Mouse (Mus musculus): ENCODE results near the gene Bsg. TPM values are rescaled to one million over a fixed set of nuclear protein-coding genes. Genes with fewer than 3 reads are reported as not detected.

Bsg gene
- polyA plus RNA-seq, 1 experiment from 2014 or later = 551 TPM

- H3K36me3 ChIP-seq (ENCODE audit: control insufficient read depth, insufficient read depth, low read length) = peaks cover 15% of the 10 kb centered on the region; the same call in 1 of the 2 replicates
- ATAC-seq (replicated peaks; ENCODE audit: low FRiP score) = peak; percentile 37; the same call in 1 of the 2 replicates
Measured at GRCm38 (mm10) chr10:79712499-79713126, 8.3 kb downstream of the Bsg start.

GRCm38 (mm10) chr10:79713163-79713562, 8.9 kb downstream of the Bsg start:
- Histone ChIP-seq H3K27me3 (ENCODE audit: control insufficient read depth, insufficient read depth, low read length) (peaks cover 33% of the 10 kb centered on the region), H3K4me2 (ENCODE audit: low read depth, low read length, severe bottlenecking) (no peak overlapping the region), H3K4me1 (replicated peaks; ENCODE audit: control insufficient read depth, insufficient read depth, low read length) (peaks cover 8% of the 10 kb centered on the region; the same call in 1 of the 2 replicates), H3K36me3 (ENCODE audit: control insufficient read depth, insufficient read depth, low read length) (peaks cover 15% of the 10 kb centered on the region; the same call in 1 of the 2 replicates), H3K4me3 (ENCODE audit: low read depth, low read length) (no peak overlapping the region), H3K27ac (ENCODE audit: low read depth, low read length) (no peak overlapping the region), H3K9ac (ENCODE audit: low read length) (no peak overlapping the region), H3K9me3 (ENCODE audit: control insufficient read depth, low read length) (no peaks in the 10 kb centered on the region)
- 20% methylated on average over 1 of the region's 1 CpGs for WGBS
- ATAC-seq (replicated peaks; ENCODE audit: low FRiP score) (no peak), DNase-seq (ENCODE audit: low spot score) (no peak)

More at GRCm38 (mm10) chr10:79712499-79713126, 8.3 kb downstream of the Bsg start:
- Histone ChIP-seq H3K9ac (ENCODE audit: low read length) (no peak overlapping the region), H3K4me3 (ENCODE audit: low read depth, low read length) (no peak overlapping the region), H3K27ac (ENCODE audit: low read depth, low read length) (no peak overlapping the region), H3K4me2 (ENCODE audit: low read depth, low read length, severe bottlenecking) (no peak overlapping the region), H3K27me3 (ENCODE audit: control insufficient read depth, insufficient read depth, low read length) (peaks cover 28% of the 10 kb centered on the region), H3K4me1 (replicated peaks; ENCODE audit: control insufficient read depth, insufficient read depth, low read length) (peaks cover 8% of the 10 kb centered on the region; the same call in 1 of the 2 replicates), H3K9me3 (ENCODE audit: control insufficient read depth, low read length) (no peaks in the 10 kb centered on the region)
- DNase-seq (ENCODE audit: low spot score) = peak; percentile 89
- 12% methylated on average over 6 of the region's 6 CpGs for WGBS

GRCm38 (mm10) chr10:79714996-79715395, 10.7 kb downstream of the Bsg start:
- no peaks in the 10 kb centered on the region for H3K9me3 ChIP-seq (ENCODE audit: control insufficient read depth, low read length)
- H3K9ac ChIP-seq (ENCODE audit: low read length) = no peak overlapping the region
- no peak overlapping the region for H3K4me3 ChIP-seq (ENCODE audit: low read depth, low read length)
- H3K27ac ChIP-seq (ENCODE audit: low read depth, low read length) = no peak overlapping the region
- no peak for ATAC-seq (replicated peaks; ENCODE audit: low FRiP score)
- peaks cover 41% of the 10 kb centered on the region for H3K27me3 ChIP-seq (ENCODE audit: control insufficient read depth, insufficient read depth, low read length)
- peaks cover 4% of the 10 kb centered on the region; the same call in 1 of the 2 replicates for H3K36me3 ChIP-seq (ENCODE audit: control insufficient read depth, insufficient read depth, low read length)
- 70% methylated on average over 4 of the region's 4 CpGs for WGBS
- no peak overlapping the region for H3K4me2 ChIP-seq (ENCODE audit: low read depth, low read length, severe bottlenecking)
- H3K4me1 ChIP-seq (replicated peaks; ENCODE audit: control insufficient read depth, insufficient read depth, low read length) = peaks cover 8% of the 10 kb centered on the region; the same call in 1 of the 2 replicates
- DNase-seq (ENCODE audit: low spot score) = no peak

- ATAC-seq (replicated peaks; ENCODE audit: low FRiP score) (peak; percentile 42; the same call in 1 of the 2 replicates), DNase-seq (ENCODE audit: low spot score) (no peak)
- 2% methylated on average over 72 of the region's 91 CpGs for WGBS
- peak within 1 kb of the TSS; percentile 83 for H3K4me2 ChIP-seq (ENCODE audit: low read depth, low read length, severe bottlenecking)
- H3K27me3 ChIP-seq (ENCODE audit: control insufficient read depth, insufficient read depth, low read length) = peaks cover 41% of the 10 kb centered on the region
- H3K27ac ChIP-seq (ENCODE audit: low read depth, low read length) = no peak within 1 kb of the TSS
- no peaks in the 10 kb centered on the region for H3K36me3 ChIP-seq (ENCODE audit: control insufficient read depth, insufficient read depth, low read length)
- H3K9me3 ChIP-seq (ENCODE audit: control insufficient read depth, low read length) = no peaks in the 10 kb centered on the region
- H3K4me1 ChIP-seq (replicated peaks; ENCODE audit: control insufficient read depth, insufficient read depth, low read length) = peaks cover 8% of the 10 kb centered on the region; the same call in 1 of the 2 replicates
- H3K4me3 ChIP-seq (ENCODE audit: low read depth, low read length) = peak within 1 kb of the TSS; percentile 62
- peak within 1 kb of the TSS; percentile 54 for H3K9ac ChIP-seq (ENCODE audit: low read length)
Measured at GRCm38 (mm10) chr10:79716254-79716987, 12.1 kb downstream of the Bsg start, which contains the start of gene Hcn2. Gene Hcn2 (plus strand): TSS chr10:79716634.

GRCm38 (mm10) chr10:79716988-79717355, 12.7 kb downstream of the Bsg start:
- ATAC-seq (replicated peaks; ENCODE audit: low FRiP score) (no peak), DNase-seq (ENCODE audit: low spot score) (no peak)
- Histone ChIP-seq H3K36me3 (ENCODE audit: control insufficient read depth, insufficient read depth, low read length) (no peaks in the 10 kb centered on the region), H3K4me2 (ENCODE audit: low read depth, low read length, severe bottlenecking) (peak overlapping the region; percentile 83), H3K27ac (ENCODE audit: low read depth, low read length) (no peak overlapping the region), H3K9me3 (ENCODE audit: control insufficient read depth, low read length) (no peaks in the 10 kb centered on the region), H3K4me1 (replicated peaks; ENCODE audit: control insufficient read depth, insufficient read depth, low read length) (peaks cover 8% of the 10 kb centered on the region; the same call in 1 of the 2 replicates), H3K4me3 (ENCODE audit: low read depth, low read length) (peak overlapping the region; percentile 62), H3K9ac (ENCODE audit: low read length) (peak overlapping the region; percentile 54), H3K27me3 (ENCODE audit: control insufficient read depth, insufficient read depth, low read length) (peaks cover 41% of the 10 kb centered on the region)
- WGBS = under 1% methylated on average over 44 of the region's 44 CpGs

- H3K9ac ChIP-seq (ENCODE audit: low read length) = no peak overlapping the region
- H3K9me3 ChIP-seq (ENCODE audit: control insufficient read depth, low read length) = no peaks in the 10 kb centered on the region
- H3K4me1 ChIP-seq (replicated peaks; ENCODE audit: control insufficient read depth, insufficient read depth, low read length) = peaks cover 8% of the 10 kb centered on the region; the same call in 1 of the 2 replicates
- peak overlapping the region; percentile 83 for H3K4me2 ChIP-seq (ENCODE audit: low read depth, low read length, severe bottlenecking)
- ATAC-seq (replicated peaks; ENCODE audit: low FRiP score) = no peak
- no peak overlapping the region for H3K27ac ChIP-seq (ENCODE audit: low read depth, low read length)
- peaks cover 41% of the 10 kb centered on the region for H3K27me3 ChIP-seq (ENCODE audit: control insufficient read depth, insufficient read depth, low read length)
- peak overlapping the region; percentile 62 for H3K4me3 ChIP-seq (ENCODE audit: low read depth, low read length)
- no peaks in the 10 kb centered on the region for H3K36me3 ChIP-seq (ENCODE audit: control insufficient read depth, insufficient read depth, low read length)
- peak; percentile 88 for DNase-seq (ENCODE audit: low spot score)
- WGBS = 5% methylated on average over 43 of the region's 43 CpGs
Measured at GRCm38 (mm10) chr10:79717640-79718357, 13.5 kb downstream of the Bsg start.

GRCm38 (mm10) chr10:79721089-79721488, 16.8 kb downstream of the Bsg start:
- Histone ChIP-seq H3K9me3 (ENCODE audit: control insufficient read depth, low read length) (no peaks in the 10 kb centered on the region), H3K4me1 (replicated peaks; ENCODE audit: control insufficient read depth, insufficient read depth, low read length) (peaks cover 8% of the 10 kb centered on the region; the same call in 1 of the 2 replicates), H3K9ac (ENCODE audit: low read length) (no peak overlapping the region), H3K4me3 (ENCODE audit: low read depth, low read length) (no peak overlapping the region), H3K27ac (ENCODE audit: low read depth, low read length) (no peak overlapping the region), H3K4me2 (ENCODE audit: low read depth, low read length, severe bottlenecking) (no peak overlapping the region), H3K27me3 (ENCODE audit: control insufficient read depth, insufficient read depth, low read length) (peaks cover 28% of the 10 kb centered on the region), H3K36me3 (ENCODE audit: control insufficient read depth, insufficient read depth, low read length) (no peaks in the 10 kb centered on the region)
- DNase-seq (ENCODE audit: low spot score) (no peak), ATAC-seq (replicated peaks; ENCODE audit: low FRiP score) (no peak)
- 69% methylated on average over 5 of the region's 5 CpGs for WGBS

- Histone ChIP-seq H3K9me3 (ENCODE audit: control insufficient read depth, low read length) (no peaks in the 10 kb centered on the region), H3K4me3 (ENCODE audit: low read depth, low read length) (no peak overlapping the region), H3K27ac (ENCODE audit: low read depth, low read length) (no peak overlapping the region), H3K27me3 (ENCODE audit: control insufficient read depth, insufficient read depth, low read length) (peaks cover 9% of the 10 kb centered on the region), H3K4me2 (ENCODE audit: low read depth, low read length, severe bottlenecking) (no peak overlapping the region), H3K9ac (ENCODE audit: low read length) (no peak overlapping the region), H3K4me1 (replicated peaks; ENCODE audit: control insufficient read depth, insufficient read depth, low read length) (no peaks in the 10 kb centered on the region), H3K36me3 (ENCODE audit: control insufficient read depth, insufficient read depth, low read length) (no peaks in the 10 kb centered on the region)
- DNase-seq (ENCODE audit: low spot score) (no peak), ATAC-seq (replicated peaks; ENCODE audit: low FRiP score) (no peak)
- WGBS = 69% methylated on average over 6 of the region's 6 CpGs
Measured at GRCm38 (mm10) chr10:79723047-79723446, 18.8 kb downstream of the Bsg start.

Data from forebrain, embryonic 11.5 days (tissue).